Mouse (Mus musculus) embryonic facial prominence, embryonic 15.5 days (tissue): ENCODE results near the gene Poc5. TPM values are rescaled to one million over a fixed set of nuclear protein-coding genes. Genes with fewer than 3 reads are reported as not detected.

ENCODE experiments used
- ATAC-seq: fragments of 200-750 bp; cut with Nextera tagmentation; 2 replicates; pipeline ENCODE4 v1.8.0; 2017; ENCODE audit warnings: low read depth, moderate TSS enrichment; ENCODE audit not compliant: insufficient number of reproducible peaks, low FRiP score, low TSS enrichment
- H3K27ac ChIP-seq: fragments of 300-500 bp; sonication (generic); replicated peaks from 2 replicates; pipeline ENCODE4 v1.5.1; 2015; ENCODE audit warnings: mild to moderate bottlenecking, inconsistent platforms
- H3K27me3 ChIP-seq: fragments of 300-500 bp; sonication (generic); 2 replicates; pipeline ENCODE4 v1.6.1; 2015; ENCODE audit warnings: inconsistent platforms
- H3K36me3 ChIP-seq: fragments of 300-500 bp; sonication (generic); 2 replicates; pipeline ENCODE4 v1.6.1; 2015; ENCODE audit warnings: mild to moderate bottlenecking, inconsistent platforms
- H3K4me1 ChIP-seq: fragments of 300-500 bp; sonication (generic); 2 replicates; pipeline ENCODE4 v1.6.1; 2015; ENCODE audit warnings: inconsistent platforms
- H3K4me2 ChIP-seq: fragments of 300-500 bp; sonication (generic); replicated peaks from 2 replicates; pipeline ENCODE4 v1.6.1; 2015; ENCODE audit warnings: mild to moderate bottlenecking, inconsistent platforms
- H3K4me3 ChIP-seq: fragments of 300-500 bp; sonication (generic); replicated peaks from 2 replicates; pipeline ENCODE4 v1.5.1; 2015; ENCODE audit warnings: mild to moderate bottlenecking, inconsistent platforms
- H3K9ac ChIP-seq: fragments of 300-500 bp; sonication (generic); 2 replicates; pipeline ENCODE4 v1.6.1; 2015; ENCODE audit warnings: inconsistent platforms
- H3K9me3 ChIP-seq: fragments of 300-500 bp; sonication (generic); replicated peaks from 2 replicates; pipeline ENCODE4 v1.6.1; 2016; ENCODE audit warnings: inconsistent platforms
- WGBS: fragments of 180-500 bp; shearing (Covaris S2); methylation state at CpG from one replicate; pipeline ENCODE4 v1.1.7; 2015; 5-methylcytosine and 5-hydroxymethylcytosine counted together
- polyA plus RNA-seq: library from polyadenylated mRNA; unstranded; fragments of >200 nt; fragmentation: Nextera tagmentation; extraction: Ambion mirVana; gene quantifications from 2 replicates; pipeline ENCODE4 v1.2.1, GENCODE M21; 2015

Gene Poc5
- polyA plus RNA-seq, 1 experiment from 2014 or later = 20.6 TPM

DNA sequence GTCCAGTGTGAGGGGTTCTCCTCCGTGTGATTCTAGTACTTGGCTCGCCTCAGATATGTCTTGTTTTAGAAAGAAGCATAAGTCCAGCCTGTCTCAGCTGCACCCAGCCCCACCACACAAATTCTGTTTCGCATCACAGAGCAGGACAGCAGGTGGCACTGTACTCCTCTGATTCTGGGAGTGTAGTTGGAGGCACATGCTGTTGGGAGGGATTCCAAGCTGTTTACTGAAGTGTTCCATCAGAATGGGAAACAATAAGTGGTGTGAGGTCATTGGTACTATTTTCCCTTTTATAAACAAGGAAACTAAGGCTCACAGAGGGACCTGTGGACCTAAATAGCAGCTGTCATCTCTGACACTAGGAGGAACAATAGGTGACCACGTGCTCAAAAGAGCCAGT lies 18.9 kb downstream of the Poc5 start:
- 66% methylated on average over 4 of the region's 4 CpGs for WGBS
- ATAC-seq = no peak
- Histone ChIP-seq H3K4me2 (no peak overlapping the region), H3K4me3 (no peak overlapping the region), H3K27me3 (no peaks in the 10 kb centered on the region), H3K4me1 (no peaks in the 10 kb centered on the region), H3K27ac (no peak overlapping the region), H3K36me3 (peaks cover 57% of the 10 kb centered on the region), H3K9me3 (no peaks in the 10 kb centered on the region), H3K9ac (no peak overlapping the region)

DNA sequence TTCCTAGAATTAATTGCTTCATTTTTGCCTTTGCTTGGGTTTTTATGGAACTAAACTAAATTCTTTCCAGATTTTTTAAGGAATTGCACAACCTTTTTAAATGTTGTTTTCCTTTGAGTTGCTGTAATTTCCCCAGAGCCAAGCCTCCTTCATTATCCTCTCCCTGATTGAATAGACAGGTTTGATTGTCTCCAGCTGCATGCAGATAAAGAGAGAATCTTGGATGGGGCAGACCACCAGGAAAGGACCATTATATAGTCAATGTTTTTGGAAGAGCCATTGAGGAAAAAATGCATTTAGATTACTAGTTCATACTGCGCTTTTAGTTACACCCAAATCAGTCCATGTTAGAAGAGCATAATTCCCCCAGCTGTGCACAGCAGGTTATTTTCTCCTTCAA lies 20.7 kb downstream of the Poc5 start:
- Histone ChIP-seq H3K4me2 (no peak overlapping the region), H3K4me3 (no peak overlapping the region), H3K36me3 (peaks cover 46% of the 10 kb centered on the region), H3K9me3 (no peaks in the 10 kb centered on the region), H3K27me3 (no peaks in the 10 kb centered on the region), H3K4me1 (no peaks in the 10 kb centered on the region), H3K9ac (no peak overlapping the region), H3K27ac (peak overlapping the region; percentile 52)
- 68% methylated on average over 1 of the region's 1 CpGs for WGBS
- peak; percentile 65; the same call in 1 of the 2 replicates for ATAC-seq

DNA sequence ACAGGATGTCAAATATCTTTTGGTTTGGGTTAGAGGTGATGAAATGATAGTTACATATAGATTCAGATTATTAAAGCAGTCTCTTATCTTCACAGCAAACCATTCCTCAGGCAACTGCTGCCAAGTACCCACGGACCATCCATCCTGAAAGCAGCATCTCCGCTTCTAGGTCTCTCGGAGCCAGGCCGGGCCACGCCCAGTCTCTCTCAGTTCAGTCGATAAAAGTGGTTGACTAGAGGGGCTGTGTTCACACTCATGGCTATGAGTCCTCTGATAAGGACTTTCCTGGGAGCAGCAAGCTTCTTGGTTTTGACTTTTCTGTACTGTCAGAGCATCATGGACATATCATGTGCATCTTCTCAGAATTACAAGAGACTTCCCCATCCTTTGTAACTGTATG lies 26.3 kb downstream of the Poc5 start:
- Histone ChIP-seq H3K4me3 (no peak overlapping the region), H3K4me1 (0 out of 2 replicates have a peak, but pooled peaks cover 2% of the 10 kb centered on the region), H3K4me2 (no peak overlapping the region), H3K27me3 (no peaks in the 10 kb centered on the region), H3K27ac (peak overlapping the region; percentile 60; the same call in 1 of the 2 replicates), H3K9me3 (no peaks in the 10 kb centered on the region), H3K36me3 (peaks cover 53% of the 10 kb centered on the region), H3K9ac (no peak overlapping the region)
- WGBS = 80% methylated on average over 6 of the region's 6 CpGs
- no peak for ATAC-seq

DNA sequence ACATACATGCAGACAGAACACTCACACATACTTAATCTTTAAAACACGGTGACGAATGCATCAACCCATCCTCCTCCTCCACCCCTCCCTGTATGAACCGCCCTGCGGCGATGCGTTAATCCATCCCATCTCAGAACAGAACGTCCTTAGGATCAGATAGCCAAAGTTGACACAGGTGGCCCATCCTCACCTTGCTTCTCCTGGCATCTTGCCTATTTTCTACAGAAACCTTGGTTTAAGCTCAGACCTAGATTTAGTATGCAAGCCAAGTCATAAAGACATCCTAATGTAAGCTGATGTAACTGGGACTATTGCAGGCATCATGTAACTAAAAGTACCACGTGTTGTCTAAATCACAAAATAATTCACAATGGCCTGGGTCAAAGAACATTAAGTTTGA lies 28.3 kb downstream of the Poc5 start:
- ATAC-seq = no peak
- H3K4me3 ChIP-seq = no peak overlapping the region
- H3K27ac ChIP-seq = no peak overlapping the region
- 88% methylated on average over 8 of the region's 8 CpGs for WGBS
- H3K4me2 ChIP-seq = no peak overlapping the region
- H3K9ac ChIP-seq = no peak overlapping the region
- H3K9me3 ChIP-seq = no peaks in the 10 kb centered on the region
- no peaks in the 10 kb centered on the region for H3K27me3 ChIP-seq
- peaks cover 39% of the 10 kb centered on the region for H3K36me3 ChIP-seq
- 0 out of 2 replicates have a peak, but pooled peaks cover 2% of the 10 kb centered on the region for H3K4me1 ChIP-seq

DNA sequence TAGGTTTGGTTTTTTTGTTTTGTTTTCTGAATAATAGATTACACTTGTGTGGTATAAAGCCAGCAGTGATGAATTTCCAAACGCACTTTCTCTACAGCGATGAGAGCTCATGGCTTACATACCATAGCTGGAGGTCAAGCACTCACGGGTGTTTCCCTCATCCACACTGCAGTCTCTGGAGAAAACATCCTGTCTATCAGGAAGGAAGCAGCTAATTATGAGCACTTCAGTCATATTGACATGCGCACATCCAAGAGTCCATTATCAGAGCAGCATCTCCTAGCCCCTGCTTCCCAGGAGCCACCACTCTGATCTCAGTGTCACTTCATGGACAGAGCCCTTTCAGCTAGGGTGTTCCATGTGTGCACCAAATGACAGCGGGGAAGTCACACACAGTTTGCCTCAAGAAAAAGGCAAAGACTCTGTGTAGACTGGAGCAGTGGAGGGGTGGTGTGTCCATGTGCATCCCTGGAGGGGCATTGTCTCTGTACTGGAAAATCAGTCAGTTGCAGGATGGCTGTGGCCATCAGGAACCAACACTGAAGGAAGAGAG lies 29.2 kb downstream of the Poc5 start:
- H3K9me3 ChIP-seq = no peaks in the 10 kb centered on the region
- 0 out of 2 replicates have a peak, but pooled peaks cover 2% of the 10 kb centered on the region for H3K4me1 ChIP-seq
- 57% methylated on average over 5 of the region's 5 CpGs for WGBS
- no peaks in the 10 kb centered on the region for H3K27me3 ChIP-seq
- H3K27ac ChIP-seq = no peak overlapping the region
- no peak for ATAC-seq
- no peak overlapping the region for H3K9ac ChIP-seq
- H3K4me3 ChIP-seq = no peak overlapping the region
- peaks cover 35% of the 10 kb centered on the region for H3K36me3 ChIP-seq
- no peak overlapping the region for H3K4me2 ChIP-seq

DNA sequence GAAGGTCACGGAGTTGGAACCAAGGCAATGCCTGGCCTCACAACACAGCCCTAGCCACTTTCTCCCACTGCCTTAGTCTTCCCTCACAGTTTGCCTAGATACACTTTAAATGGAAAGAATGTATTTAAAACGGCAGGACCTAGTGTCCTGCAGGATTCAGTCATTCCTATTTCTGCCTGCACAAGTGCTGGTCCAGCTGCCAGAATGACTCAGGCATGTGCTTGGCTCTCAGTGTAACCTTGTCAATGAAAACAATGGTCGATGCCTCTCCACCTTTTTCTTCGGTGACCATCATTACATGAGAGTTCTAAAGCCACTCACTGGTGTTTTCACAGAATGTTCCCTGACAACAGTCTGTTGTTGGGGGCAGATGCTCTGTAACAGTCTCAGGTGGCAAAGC lies 30.4 kb downstream of the Poc5 start:
- H3K4me3 ChIP-seq = no peak overlapping the region
- WGBS = 90% methylated on average over 4 of the region's 4 CpGs
- H3K9ac ChIP-seq = no peak overlapping the region
- peaks cover 35% of the 10 kb centered on the region for H3K36me3 ChIP-seq
- H3K9me3 ChIP-seq = no peaks in the 10 kb centered on the region
- H3K4me1 ChIP-seq = 0 out of 2 replicates have a peak, but pooled peaks cover 2% of the 10 kb centered on the region
- no peak for ATAC-seq
- H3K4me2 ChIP-seq = no peak overlapping the region
- no peaks in the 10 kb centered on the region for H3K27me3 ChIP-seq
- no peak overlapping the region for H3K27ac ChIP-seq

DNA sequence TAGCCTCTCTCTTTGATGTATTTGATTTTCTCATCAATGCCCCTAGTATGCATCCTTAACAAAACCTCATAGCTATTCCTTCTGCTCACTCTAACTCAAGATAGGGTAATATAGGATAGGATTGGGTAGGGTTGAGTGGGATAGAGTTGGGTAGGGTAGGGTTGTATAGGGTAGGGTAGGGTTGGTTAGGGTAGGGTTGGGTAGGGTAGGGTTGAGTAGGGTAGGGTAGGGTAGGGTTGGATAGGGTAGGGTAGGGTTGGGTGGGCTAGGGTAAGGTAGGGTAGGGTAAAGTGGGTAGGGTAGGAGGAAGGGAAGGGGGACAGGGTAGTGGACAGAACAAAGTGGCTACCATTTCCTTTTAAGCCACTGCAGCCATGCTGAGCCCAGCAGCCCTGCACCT lies 33.1 kb downstream of the Poc5 start:
- Histone ChIP-seq H3K36me3 (peaks cover 13% of the 10 kb centered on the region; the same call in 1 of the 2 replicates), H3K4me2 (no peak overlapping the region), H3K9me3 (no peaks in the 10 kb centered on the region), H3K9ac (no peak overlapping the region), H3K4me1 (peaks cover 10% of the 10 kb centered on the region; the same call in 1 of the 2 replicates), H3K4me3 (no peak overlapping the region), H3K27ac (no peak overlapping the region), H3K27me3 (no peaks in the 10 kb centered on the region)
- ATAC-seq = no peak

DNA sequence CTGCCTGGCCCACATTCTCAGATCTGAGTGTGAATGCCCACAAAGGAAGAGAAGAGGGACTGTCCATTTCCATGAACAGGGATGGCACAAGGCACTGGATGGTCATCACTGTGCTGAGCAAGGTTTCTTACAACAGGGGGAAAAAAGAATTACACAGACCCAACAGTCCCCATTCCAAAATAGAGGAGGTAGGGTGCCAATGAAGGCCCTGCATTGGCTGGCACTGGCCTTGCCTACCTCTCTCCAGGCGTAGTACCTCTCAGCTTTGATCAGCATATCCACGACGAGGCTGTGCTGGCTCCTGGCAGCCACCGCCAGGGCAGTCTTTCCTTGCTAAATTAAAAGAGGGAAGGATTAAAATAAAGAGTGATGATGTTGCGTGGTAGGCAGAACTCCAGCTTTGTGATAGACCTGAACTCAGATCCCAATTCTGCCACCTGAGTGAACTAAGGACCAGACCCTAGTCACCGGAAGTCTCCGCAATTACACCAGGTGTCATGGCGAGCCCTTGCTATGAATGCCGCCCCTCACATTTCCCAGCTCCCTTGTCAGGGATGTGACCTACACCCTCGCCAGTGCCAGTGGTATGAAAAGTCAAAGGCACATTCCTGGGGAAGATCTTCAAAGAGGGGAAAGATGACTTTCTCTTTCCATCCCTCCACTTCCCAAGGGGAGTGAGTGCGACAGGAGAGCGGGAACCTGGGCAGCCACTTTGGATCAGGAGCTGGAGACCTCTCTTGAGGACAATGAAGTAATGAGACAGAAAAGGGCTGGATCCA lies 36.6 kb downstream of the Poc5 start:
- H3K9me3 ChIP-seq = no peaks in the 10 kb centered on the region
- no peak overlapping the region for H3K9ac ChIP-seq
- no peaks in the 10 kb centered on the region for H3K27me3 ChIP-seq
- peaks cover 19% of the 10 kb centered on the region; the same call in 1 of the 2 replicates for H3K4me1 ChIP-seq
- no peak overlapping the region for H3K4me3 ChIP-seq
- H3K36me3 ChIP-seq = no peaks in the 10 kb centered on the region
- 89% methylated on average over 12 of the region's 12 CpGs for WGBS
- H3K4me2 ChIP-seq = no peak overlapping the region
- no peak overlapping the region for H3K27ac ChIP-seq
- ATAC-seq = no peak

DNA sequence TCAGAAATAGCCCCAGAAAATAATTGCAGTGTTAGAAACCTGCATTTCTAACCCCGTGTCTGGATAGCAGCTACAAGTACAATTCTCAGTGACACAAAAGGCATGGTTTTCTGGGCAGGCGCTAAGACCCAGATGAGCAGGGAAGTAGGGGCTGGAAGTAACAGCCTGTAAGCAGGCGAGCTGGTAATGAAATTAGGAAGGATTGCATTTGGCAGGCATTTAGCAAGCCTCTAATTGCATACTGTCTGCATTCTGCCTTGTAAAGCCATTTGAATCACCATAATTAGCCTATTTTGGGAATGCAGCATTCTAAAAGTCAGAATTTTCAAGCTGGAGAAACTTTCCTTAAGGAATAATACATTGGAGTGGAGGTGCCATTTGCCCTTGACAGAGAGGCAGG lies 38.0 kb downstream of the Poc5 start:
- H3K27me3 ChIP-seq = no peaks in the 10 kb centered on the region
- H3K27ac ChIP-seq = 0 out of 2 replicates have a peak overlapping the region, but pooled peaks have one; percentile 34
- H3K36me3 ChIP-seq = no peaks in the 10 kb centered on the region
- H3K4me2 ChIP-seq = no peak overlapping the region
- peak; percentile 68; the same call in 1 of the 2 replicates for ATAC-seq
- no peaks in the 10 kb centered on the region for H3K9me3 ChIP-seq
- no peak overlapping the region for H3K4me3 ChIP-seq
- H3K9ac ChIP-seq = no peak overlapping the region
- peaks cover 19% of the 10 kb centered on the region; the same call in 1 of the 2 replicates for H3K4me1 ChIP-seq
- WGBS = 34% methylated on average over 3 of the region's 3 CpGs

DNA sequence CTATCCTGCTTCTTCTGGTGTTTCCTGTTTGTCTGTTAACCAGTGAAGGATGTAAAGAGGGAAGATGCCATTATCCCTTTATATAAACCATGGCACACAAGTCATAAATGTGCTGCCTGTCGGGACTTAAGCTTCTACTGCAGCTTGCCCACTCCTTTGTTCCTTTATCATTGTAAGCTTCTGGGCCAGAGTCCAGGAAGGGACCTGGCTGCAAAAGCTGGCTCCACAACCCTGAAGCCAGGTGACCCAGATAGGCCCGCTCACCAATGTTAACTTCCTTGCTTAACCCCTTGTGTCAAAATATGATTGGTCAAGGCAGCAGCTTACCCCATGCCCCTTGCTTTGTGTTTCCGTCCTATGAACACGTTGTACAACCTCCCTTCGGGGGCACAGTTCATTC lies 40.4 kb downstream of the Poc5 start:
- no peak overlapping the region for H3K4me3 ChIP-seq
- WGBS = 83% methylated on average over 5 of the region's 5 CpGs
- H3K4me2 ChIP-seq = no peak overlapping the region
- H3K27ac ChIP-seq = no peak overlapping the region
- H3K27me3 ChIP-seq = no peaks in the 10 kb centered on the region
- no peak for ATAC-seq
- peaks cover 19% of the 10 kb centered on the region; the same call in 1 of the 2 replicates for H3K4me1 ChIP-seq
- H3K36me3 ChIP-seq = no peaks in the 10 kb centered on the region
- no peak overlapping the region for H3K9ac ChIP-seq
- no peaks in the 10 kb centered on the region for H3K9me3 ChIP-seq

DNA sequence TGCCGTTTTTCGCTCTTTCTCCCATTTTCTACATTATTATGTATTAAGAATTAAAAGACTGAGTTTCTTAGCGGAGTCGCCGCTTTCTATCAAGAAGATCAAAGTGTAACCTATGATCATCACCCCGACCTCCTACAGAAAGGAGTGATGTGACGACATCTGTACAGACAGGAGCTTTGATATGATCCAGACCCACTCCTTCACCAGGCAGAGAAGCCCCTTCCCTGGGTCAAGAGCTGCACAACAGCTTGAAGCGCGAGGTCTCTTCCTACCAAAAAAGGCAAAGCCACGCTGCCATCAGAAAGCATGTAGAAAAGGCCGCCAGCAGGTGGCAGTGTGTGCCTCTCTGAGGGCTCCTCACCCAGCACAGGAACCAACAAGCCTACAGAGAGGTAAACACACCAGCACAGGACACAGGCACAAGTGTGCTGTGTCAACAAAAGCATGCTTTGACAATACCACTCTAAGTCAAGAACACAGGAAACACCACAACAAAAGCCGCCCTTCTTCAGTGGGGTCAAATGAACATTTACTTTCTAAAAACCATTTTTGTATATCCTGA lies 43.6 kb downstream of the Poc5 start:
- Histone ChIP-seq H3K27me3 (no peaks in the 10 kb centered on the region), H3K4me3 (no peak overlapping the region), H3K9me3 (no peaks in the 10 kb centered on the region), H3K4me2 (no peak overlapping the region), H3K4me1 (peaks cover 24% of the 10 kb centered on the region), H3K36me3 (no peaks in the 10 kb centered on the region), H3K27ac (no peak overlapping the region), H3K9ac (no peak overlapping the region)
- 34% methylated on average over 12 of the region's 12 CpGs for WGBS
- ATAC-seq = peak; percentile 75; the same call in 1 of the 2 replicates
